ENCODE assay signal across 1 mouse cellular context in the genomic region with DNA sequence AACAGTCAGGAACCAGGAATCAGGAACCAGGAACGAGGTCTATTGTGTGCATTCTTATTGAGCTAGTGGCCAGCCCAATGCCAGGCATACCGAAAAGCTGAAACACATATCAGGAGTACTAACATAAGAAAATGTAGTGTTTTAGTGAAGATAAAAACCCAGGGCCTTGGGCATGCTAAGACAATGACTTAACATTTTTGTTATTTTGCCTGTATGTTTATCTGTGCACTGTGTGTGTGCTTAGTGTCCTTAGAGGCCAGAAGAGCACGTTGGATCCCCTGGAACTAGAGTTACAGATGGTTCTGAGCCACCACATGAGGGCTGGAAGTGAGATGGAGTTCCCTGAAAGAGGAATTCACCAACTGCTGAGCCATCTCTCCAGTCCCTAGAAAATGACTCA.
TF ChIP-seq lines count a peak whose summit lies in the region.

No protein-coding gene starts in this region.

TF ChIP-seq in MEL, 35 proteins besides CTCF, POLR2A, EP300 and RAD21 (continued from another document):
- TF ChIP-seq MXI1 (IDR thresholded peaks at IDR 0.05; ENCODE audit: low read depth, low read length): no peak
- no peak for TF ChIP-seq RCOR1 (IDR thresholded peaks at IDR 0.05; ENCODE audit: low read depth, low read length)
- no peak for TF ChIP-seq ZC3H11A (IDR thresholded peaks at IDR 0.05; ENCODE audit: low read depth, low read length)
- TF ChIP-seq MYB (IDR thresholded peaks at IDR 0.05; ENCODE audit: low read depth, low read length): no peak
- TF ChIP-seq JUND (IDR thresholded peaks at IDR 0.05; ENCODE audit: low read depth, low read length): no peak
- 0 out of 2 replicates have a peak, but pooled peaks have one; percentile 22 for TF ChIP-seq ETS1 (IDR thresholded peaks at IDR 0.05; ENCODE audit: low read depth, low read length)
